Mouse (Mus musculus) lung, postnatal 0 days (tissue): Measurements from ENCODE around the gene Gm39115.
"Not testable (repeated sequence)": the region's sequence is repeated elsewhere in the genome, so short reads cannot be mapped to it uniquely, and the experiment has no call there.

Experiments used
- CTCF ChIP-seq: IDR thresholded peaks from 2 replicates; pipeline ENCODE4 v1.5.1; 2016; ENCODE audit warnings: antibody characterized with exemption, mild to moderate bottlenecking
- EP300 ChIP-seq: IDR thresholded peaks from 2 replicates; pipeline ENCODE4 v1.6.1; 2016; ENCODE audit warnings: antibody characterized with exemption, mild to moderate bottlenecking, control low read depth

GRCm38 (mm10) chr7:142175905-142176304 lies 40.1 kb upstream of the Gm39115 start, which contains the start of gene Krtap5-2:
- TF ChIP-seq CTCF, EP300: not testable (repeated sequence)
